Mouse (Mus musculus) c-Kit-positive CD71-negative TER-119-negative erythroid progenitor cells, embryonic 14.5 days (primary cell): ENCODE data around the gene Lce1d.
"Not testable (repeated sequence)": the region's sequence is repeated elsewhere in the genome, so short reads cannot be mapped to it uniquely, and the experiment has no call there.

Experiments used
- DNase-seq: peaks from one replicate; pipeline ENCODE4 v3.0.0-alpha.2; 2013; ENCODE audit warnings: low read depth

Gene Lce1d

GRCm38 (mm10) chr3:92687110-92687509 lies at the start of gene Lce1d:
Lce1d (minus strand) TSS chr3:92687210.
- no peak for DNase-seq

- DNase-seq, result no peak
These were observed 35.6 kb upstream of the Lce1d start for GRCm38 (mm10) chr3:92722631-92723030.

GRCm38 (mm10) chr3:92720250-92720649 lies 33.2 kb upstream of the Lce1d start, which contains the start of gene Lce1f:
Lce1f (minus strand) TSS chr3:92720350.
- DNase-seq, result no peak

- no peak for DNase-seq
These were observed 28.1 kb upstream of the Lce1d start for GRCm38 (mm10) chr3:92715122-92715521.

- DNase-seq, result no peak
These were observed 22.0 kb upstream of the Lce1d start, which contains the start of gene Lce1e for GRCm38 (mm10) chr3:92708974-92709373. Lce1e (minus strand) TSS chr3:92709074.

GRCm38 (mm10) chr3:92694613-92695012 lies 7.6 kb upstream of the Lce1d start:
- no peak for DNase-seq

GRCm38 (mm10) chr3:92691688-92692087 lies 4.7 kb upstream of the Lce1d start:
- no peak for DNase-seq

- DNase-seq, result not testable (repeated sequence)
These were observed 2.1 kb upstream of the Lce1d start for GRCm38 (mm10) chr3:92689154-92689553.

GRCm38 (mm10) chr3:92678947-92679346 lies 8.1 kb downstream of the Lce1d start, which contains the start of gene Lce1c:
Lce1c (plus strand) TSS chr3:92679247.
- DNase-seq, result no peak

- DNase-seq, result no peak
These were observed 16.8 kb downstream of the Lce1d start, which contains the start of gene Lce1a2 for GRCm38 (mm10) chr3:92670215-92670614. Lce1a2 (minus strand) TSS chr3:92670315.

GRCm38 (mm10) chr3:92656826-92657225 lies 30.2 kb downstream of the Lce1d start, which contains the start of gene Lce1b:
Lce1b (minus strand) TSS chr3:92656926.
- DNase-seq, result no peak

- no peak for DNase-seq
These were observed 38.8 kb downstream of the Lce1d start, which contains the start of gene Lce1a1 for GRCm38 (mm10) chr3:92648207-92648606. Lce1a1 (minus strand) TSS chr3:92648307.

- DNase-seq, result no peak
These were observed 47.2 kb downstream of the Lce1d start for GRCm38 (mm10) chr3:92639854-92640253.

- no peak for DNase-seq
These were observed 48.4 kb downstream of the Lce1d start for GRCm38 (mm10) chr3:92638653-92638991.

- DNase-seq, result no peak
These were observed 49.0 kb downstream of the Lce1d start for GRCm38 (mm10) chr3:92637745-92638652.
